Mouse (Mus musculus): Measurements from ENCODE around the gene Rab23.
"Not testable (repeated sequence)": the region's sequence is repeated elsewhere in the genome, so short reads cannot be mapped to it uniquely, and the experiment has no call there.

The Rab23 gene

DNA sequence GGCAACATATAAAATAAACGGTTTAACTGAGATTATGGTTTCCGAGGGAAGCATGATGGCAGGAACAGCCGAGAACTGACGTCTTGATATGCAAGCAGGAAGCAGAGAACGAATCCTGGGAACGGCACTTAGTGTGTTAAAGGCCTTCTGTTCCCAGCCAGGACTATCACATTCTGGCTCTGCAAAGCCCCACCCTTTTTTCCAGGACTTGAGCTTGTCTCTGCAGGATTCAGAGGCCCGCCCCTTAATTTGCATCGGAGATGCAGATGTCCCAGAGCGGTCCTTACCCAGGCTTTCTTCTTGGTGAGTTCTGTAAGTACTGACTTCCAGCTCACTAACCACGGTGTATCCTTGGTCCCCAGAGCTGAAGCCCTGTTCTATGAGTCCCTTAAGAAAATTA lies 4.9 kb upstream of the Rab23 start:
- ChIA-PET POLR2A (interaction anchor here in 2 of 4 experiments (0.6 to 1.7 kb wide), 20 partner anchors 9 to 259 kb away, joined by 3 to 7 read pairs (median 3); partner anchors contain the start of gene Dst (in 1 of the 2)), CTCF (interaction anchor here in 1 of 4 experiments (0.7 to 1.0 kb wide), 3 partner anchors 20 to 52 kb away, joined by 3 to 4 read pairs (median 4); no protein-coding TSS in a partner anchor)

DNA sequence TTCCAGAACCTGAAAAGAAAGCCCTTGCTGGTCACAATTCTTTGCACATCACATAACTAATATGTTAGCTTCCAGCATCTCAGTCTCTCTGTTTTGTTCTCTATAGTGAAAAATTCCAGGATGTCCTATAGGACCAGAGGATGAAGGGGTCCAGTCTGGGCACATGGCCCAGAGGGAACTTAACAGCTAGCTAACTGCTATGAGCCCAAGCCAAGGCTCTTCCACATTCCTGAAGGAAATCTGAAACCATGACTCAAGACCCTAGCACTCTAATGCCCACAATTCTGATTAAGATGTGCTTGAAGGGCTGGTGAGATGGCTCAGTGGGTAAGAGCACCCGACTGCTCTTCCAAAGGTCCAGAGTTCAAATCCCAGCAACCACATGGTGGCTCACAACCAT lies 2.1 kb upstream of the Rab23 start:
- POLR2A ChIA-PET: interaction anchor here in 1 of 4 experiments (0.8 to 1.0 kb wide), 2 partner anchors 19 to 25 kb away, joined by 3 to 5 read pairs; no protein-coding TSS in a partner anchor
- CTCF ChIA-PET: interaction anchor here in 1 of 4 experiments (0.7 kb wide), 1 partner anchor 745 kb away, joined by 4 read pairs; no protein-coding TSS in a partner anchor

DNA sequence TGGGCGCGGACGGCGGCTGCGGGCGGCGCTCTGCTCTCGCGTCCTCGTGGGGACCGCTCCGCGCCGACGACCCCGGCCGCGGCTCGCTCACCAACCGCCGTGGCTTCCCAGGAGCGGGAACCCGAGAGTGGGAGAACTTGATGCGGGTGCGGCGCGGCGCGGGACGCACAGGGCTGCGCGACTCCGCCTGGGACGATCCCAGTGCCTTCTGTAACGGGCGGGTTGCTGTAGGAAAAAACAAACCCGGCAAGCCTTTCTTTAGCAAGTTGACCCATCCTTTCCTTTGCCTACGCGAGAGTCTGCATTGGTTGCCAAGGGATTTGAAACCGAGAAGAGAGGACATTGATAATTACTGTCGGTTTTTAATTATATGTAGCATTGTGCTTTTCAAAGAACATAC lies 544 bp downstream of the Rab23 start:
- ChIA-PET POLR2A (interaction anchor here in 2 of 4 experiments (1.0 kb wide), 2 partner anchors 19 to 57 kb away, joined by 3 to 4 read pairs; no protein-coding TSS in a partner anchor), CTCF (no interaction called here)

DNA sequence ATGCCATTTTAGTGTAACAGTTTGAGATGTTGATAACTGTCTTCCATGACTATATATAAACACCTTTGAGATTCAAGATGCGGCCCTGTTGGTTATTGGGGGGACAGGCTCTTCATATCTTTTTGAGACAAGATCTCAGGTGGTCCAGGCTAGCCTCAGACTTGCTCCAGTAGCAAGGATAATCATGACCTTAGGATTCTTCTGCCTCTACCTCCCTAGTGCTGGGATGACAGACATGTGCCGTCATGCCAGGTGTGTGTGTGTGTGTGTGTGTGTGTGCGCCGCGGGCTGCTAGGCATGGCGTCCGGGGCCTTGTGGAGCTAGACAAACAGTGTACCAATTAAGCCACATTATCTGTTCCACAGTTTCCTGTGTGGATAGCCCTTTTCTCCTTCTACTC lies 1.3 kb downstream of the Rab23 start:
- ChIA-PET CTCF (interaction anchor here in 2 of 4 experiments (0.7 to 1.8 kb wide), 2 partner anchors 19 to 22 kb away, joined by 4 to 7 read pairs; no protein-coding TSS in a partner anchor), POLR2A (interaction anchor here in 2 of 4 experiments (0.6 to 1.9 kb wide), 5 partner anchors 11 to 676 kb away, joined by 3 to 5 read pairs (median 3); no protein-coding TSS in a partner anchor)

DNA sequence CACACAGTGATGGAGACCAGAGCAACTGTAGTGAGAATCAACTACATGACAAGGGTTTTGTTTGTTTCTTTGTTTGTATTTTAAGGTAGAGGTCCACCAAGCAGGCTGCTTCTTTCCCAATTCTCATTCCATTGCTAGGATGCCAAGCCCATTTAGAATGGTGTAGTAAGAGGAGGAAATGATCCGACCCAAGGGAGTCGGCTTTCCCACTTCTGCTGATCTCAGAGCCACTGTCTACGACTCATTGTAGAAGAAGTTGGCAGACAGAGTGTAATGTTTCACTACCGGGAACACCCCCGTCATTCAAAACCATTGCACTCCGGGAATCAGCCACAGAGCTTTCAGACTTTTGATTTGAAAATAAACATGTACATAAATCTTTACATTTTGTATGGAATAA lies 4.8 kb downstream of the Rab23 start:
- POLR2A ChIA-PET: interaction anchor here in 3 of 4 experiments (0.6 to 1.3 kb wide), 5 partner anchors 10 to 119 kb away, joined by 3 to 4 read pairs (median 3); no protein-coding TSS in a partner anchor
- CTCF ChIA-PET: interaction anchor here in 1 of 4 experiments (1.3 kb wide), 1 partner anchor 15 kb away, joined by 4 read pairs; no protein-coding TSS in a partner anchor

DNA sequence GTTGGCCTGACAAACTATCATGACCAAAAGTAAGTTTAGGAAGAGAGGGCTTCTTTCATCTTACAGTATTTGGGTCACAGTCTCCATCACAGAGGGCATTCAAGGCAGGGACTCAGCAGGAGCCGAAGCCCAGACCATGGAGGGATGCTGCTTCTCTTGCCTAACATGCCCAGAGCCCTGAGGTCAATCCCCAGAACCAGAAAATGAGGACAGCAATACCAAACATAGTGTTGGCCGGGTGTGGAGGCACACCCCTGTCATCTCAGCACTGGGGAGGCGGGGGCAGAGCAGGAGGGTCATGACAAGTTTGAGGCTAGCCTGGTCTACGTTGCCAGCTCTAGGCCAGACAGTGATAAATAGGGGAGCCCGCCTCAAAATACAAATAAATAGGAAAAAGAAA lies 5.4 kb downstream of the Rab23 start:
- ChIA-PET POLR2A (interaction anchor here in 3 of 4 experiments (0.5 to 1.7 kb wide), 9 partner anchors 9 to 183 kb away, joined by 3 to 7 read pairs (median 4); partner anchors contain the start of genes Dst (in 1 of the 3) and Zfp451 (in 1 of the 3)), CTCF (interaction anchor here in 1 of 4 experiments (1.0 kb wide), 1 partner anchor 14 kb away, joined by 4 read pairs; no protein-coding TSS in a partner anchor)

DNA sequence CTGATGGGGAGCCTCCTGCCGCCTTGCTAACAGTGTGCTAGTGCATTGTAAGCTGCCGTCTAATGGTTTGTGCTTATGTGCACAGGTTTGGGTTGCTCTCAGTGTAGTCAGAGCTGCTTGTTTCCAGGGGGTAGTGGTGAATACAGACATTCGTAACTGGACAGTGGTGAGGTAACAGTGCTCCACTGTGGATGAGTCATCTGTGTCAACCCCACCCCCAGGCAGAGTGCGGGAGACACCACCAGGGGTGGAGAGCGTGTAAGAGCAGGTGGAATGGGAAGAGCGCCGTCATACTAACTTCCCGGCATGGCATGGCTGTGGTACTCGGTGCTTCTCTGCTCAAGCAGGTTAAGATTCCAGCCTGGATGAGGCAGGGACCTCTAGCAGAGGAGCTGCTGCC lies 13.4 kb downstream of the Rab23 start:
- ChIA-PET POLR2A (interaction anchor here in 2 of 4 experiments (0.7 to 1.8 kb wide), 6 partner anchors 8 to 62 kb away, joined by 3 to 6 read pairs (median 4); no protein-coding TSS in a partner anchor), CTCF (interaction anchor here in 1 of 4 experiments (1.1 to 2.2 kb wide), 2 partner anchors 10 to 70 kb away, joined by 3 to 7 read pairs; no protein-coding TSS in a partner anchor)

DNA sequence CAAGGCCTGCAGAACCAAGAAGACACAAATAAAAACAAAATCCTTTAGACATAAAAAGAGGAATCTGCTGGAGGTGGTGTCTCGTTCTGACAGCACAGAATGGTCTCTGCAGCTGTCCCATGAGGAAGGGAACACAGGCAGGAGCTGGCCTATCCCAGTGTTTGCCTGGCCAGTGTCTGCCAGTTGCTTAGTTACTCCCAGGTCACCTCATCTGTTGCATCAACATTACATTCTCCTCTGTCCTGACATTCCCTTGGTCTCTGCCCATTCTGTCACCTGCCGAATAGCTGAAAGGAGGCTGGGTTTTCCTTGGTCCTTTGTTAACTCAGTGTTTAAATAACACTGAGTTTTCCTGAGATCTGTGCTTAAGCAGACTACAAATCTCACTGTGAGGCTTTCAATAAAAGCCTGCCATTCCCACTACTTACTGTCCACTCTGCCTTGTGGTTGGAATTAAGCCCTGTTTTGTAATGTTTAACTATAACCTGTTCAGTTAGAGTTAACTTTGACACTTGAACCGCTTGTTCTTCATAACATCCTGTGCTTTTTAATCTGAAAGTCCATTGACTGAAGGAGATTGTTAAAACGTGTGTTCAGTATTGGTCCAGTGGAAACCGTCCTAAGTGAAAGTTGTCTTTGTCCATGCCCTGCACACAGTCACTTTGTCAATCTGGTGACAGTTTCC lies 14.5 kb downstream of the Rab23 start:
- ChIA-PET CTCF (interaction anchor here in 1 of 4 experiments (1.1 to 2.2 kb wide), 3 partner anchors 9 to 71 kb away, joined by 3 to 7 read pairs (median 6); no protein-coding TSS in a partner anchor), POLR2A (interaction anchor here in 2 of 4 experiments (0.6 to 1.8 kb wide), 5 partner anchors 9 to 21 kb away, joined by 3 to 6 read pairs (median 3); no protein-coding TSS in a partner anchor)

DNA sequence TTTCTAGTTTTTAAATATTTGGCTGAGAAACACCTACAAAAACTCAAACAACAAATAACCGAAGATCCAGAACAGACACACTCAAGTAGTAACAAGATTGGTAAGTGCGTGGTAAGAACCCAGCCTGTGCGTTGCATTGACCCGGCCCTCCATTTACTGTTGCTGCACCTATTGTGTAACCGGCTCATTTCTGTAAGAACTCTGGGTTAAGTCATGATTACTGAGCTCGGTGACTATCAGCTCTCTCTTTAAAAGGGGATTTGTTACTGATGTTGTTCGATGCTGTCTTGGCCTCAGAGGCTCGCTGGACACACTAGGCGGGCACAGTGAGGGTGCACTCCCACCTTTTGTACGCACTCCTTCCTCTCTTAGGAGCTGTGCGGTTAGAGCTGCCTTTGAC lies 18.6 kb downstream of the Rab23 start:
- CTCF ChIA-PET: interaction anchor here in 3 of 4 experiments (0.9 to 2.4 kb wide), 8 partner anchors 9 to 75 kb away, joined by 3 to 11 read pairs (median 6); no protein-coding TSS in a partner anchor
- POLR2A ChIA-PET: interaction anchor here in 2 of 4 experiments (1.2 to 1.3 kb wide), 2 partner anchors 11 to 67 kb away, joined by 3 read pairs; no protein-coding TSS in a partner anchor

DNA sequence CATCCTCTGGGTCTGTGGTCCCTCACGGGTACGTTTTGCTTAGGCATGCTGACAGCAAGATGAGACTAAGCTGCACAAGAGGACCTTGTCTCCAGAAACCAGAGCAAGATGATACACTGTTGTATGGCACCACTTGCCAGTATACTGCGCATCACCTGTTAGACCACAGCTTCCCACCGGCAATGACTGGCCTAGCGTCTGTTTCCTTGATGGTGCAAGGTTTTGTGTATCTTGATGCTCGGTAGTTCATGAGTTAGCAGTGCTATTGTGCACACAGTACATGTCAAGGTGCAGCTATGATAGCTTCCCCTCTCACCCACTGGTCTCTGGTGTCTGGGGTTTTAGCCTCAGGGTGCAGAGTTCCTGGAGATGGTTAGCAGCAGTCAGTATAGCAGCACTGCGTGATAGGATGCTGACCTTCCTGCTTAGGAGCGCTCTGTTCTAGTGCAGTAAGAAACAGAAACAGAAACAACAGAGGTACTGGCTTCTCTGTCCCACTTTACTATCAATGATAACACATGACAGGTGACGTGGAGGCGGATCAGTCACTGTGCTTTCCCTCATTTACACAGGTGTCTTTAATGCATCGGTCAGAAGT lies 19.1 kb downstream of the Rab23 start:
- ChIA-PET CTCF (interaction anchor here (0.5 to 2.4 kb wide), 23 partner anchors 9 to 137 kb away, joined by 3 to 11 read pairs (median 4); no protein-coding TSS in a partner anchor), POLR2A (interaction anchor here in 2 of 4 experiments (1.2 to 1.5 kb wide), 4 partner anchors 10 to 68 kb away, joined by 3 to 4 read pairs (median 3); partner anchors contain the start of gene Rab23 (in 1 of the 2))

DNA sequence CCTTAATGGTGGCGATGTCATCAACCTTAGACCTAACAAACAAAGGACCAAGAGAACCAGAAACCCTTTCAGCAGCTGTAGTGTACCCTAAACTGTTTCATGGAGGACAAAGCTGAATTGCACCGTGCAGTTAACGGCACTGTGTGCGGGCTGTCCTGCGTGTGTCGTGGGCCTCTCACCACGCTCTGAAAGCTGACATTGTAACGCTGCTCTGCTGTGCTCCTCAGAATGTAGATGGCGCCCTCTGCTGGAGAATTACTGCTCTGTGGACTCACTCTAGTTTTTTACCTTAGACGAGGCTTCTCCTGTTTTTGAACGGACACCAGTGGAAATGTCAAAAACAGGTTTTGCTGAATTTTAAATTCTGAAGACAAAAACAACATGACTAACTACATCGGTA lies 19.6 kb downstream of the Rab23 start:
- CTCF ChIA-PET: interaction anchor here (0.5 to 2.4 kb wide), 24 partner anchors 8 to 137 kb away, joined by 3 to 11 read pairs (median 4); no protein-coding TSS in a partner anchor
- POLR2A ChIA-PET: interaction anchor here in 3 of 4 experiments (0.5 to 1.5 kb wide), 5 partner anchors 11 to 301 kb away, joined by 3 to 4 read pairs (median 3); partner anchors contain the start of gene Rab23 (in 1 of the 3)

DNA sequence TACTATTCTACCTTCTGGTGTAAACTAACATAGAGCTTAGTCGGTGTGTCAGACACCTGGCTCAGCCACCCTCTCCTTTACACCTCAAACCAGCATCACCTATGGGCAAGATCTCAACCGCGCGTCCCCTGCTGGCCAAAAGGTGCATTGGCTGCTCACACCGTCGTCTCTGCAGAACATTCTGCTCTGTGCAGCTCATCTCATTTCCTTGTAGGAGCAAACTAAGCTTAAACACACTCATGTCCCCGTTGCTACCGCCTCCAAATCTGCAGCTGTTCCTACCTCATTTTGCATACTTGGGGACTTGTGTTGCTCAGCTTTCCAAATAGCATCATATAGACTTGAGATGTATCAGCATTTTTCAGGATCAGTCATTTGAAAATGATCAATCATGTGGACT lies 23.2 kb downstream of the Rab23 start:
- POLR2A ChIA-PET: interaction anchor here in 2 of 4 experiments (0.5 to 1.5 kb wide), 17 partner anchors 9 to 716 kb away, joined by 3 to 5 read pairs (median 3); no protein-coding TSS in a partner anchor

DNA sequence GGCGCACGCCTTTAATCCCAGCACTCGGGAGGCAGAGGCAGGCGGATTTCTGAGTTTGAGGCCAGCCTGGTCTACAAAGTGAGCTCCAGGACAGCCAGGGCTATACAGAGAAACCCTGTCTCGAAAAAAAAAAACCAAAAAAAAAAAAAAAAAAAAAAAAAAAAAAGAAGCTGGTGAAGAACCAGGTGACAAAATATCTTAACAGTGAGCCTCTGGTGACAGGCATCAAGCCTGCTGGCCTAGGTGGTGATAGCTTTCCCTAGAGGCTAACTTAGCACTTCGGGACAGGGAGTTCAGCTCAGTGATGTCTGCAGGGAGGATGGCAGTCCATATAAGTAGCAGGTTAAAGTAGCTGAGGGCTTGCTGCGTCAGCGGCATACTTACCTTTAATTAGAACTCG lies 25.1 kb downstream of the Rab23 start:
- POLR2A ChIA-PET: interaction anchor here in 1 of 4 experiments (0.6 to 1.4 kb wide), 6 partner anchors 8 to 94 kb away, joined by 3 to 7 read pairs (median 4); partner anchors contain the start of gene Bag2
- CTCF ChIA-PET: interaction anchor here in 1 of 4 experiments (0.6 to 1.8 kb wide), 3 partner anchors 82 to 243 kb away, joined by 3 to 8 read pairs (median 4); no protein-coding TSS in a partner anchor

More for the DNA sequence above, 23.2 kb downstream of the Rab23 start:
- CTCF ChIA-PET: interaction anchor here (0.6 to 2.6 kb wide), 20 partner anchors 9 to 325 kb away, joined by 3 to 10 read pairs (median 4); partner anchors contain the start of gene Bag2 (in 1 of the 4)

DNA sequence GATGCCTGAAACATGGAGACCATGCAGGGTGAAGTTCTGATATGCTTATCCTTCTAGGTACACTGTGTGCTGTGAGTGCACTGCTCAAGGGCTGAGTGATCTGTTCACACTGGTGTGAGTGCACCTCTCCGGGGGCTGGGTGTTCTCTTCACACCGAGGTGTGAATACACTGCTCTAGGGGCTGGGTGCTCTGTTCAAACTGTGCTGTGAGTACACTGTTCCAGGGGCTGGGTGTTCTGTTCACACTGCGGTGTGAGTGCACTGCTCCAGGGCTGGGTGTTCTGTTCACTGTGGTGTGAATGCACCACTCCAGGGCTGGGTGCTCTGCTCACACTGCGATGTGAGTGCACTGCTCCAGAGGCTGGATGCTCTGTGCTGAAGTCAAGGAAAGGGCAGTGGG lies 26.2 kb downstream of the Rab23 start:
- ChIA-PET POLR2A (interaction anchor here in 1 of 4 experiments (0.7 to 1.0 kb wide), 2 partner anchors 9 to 10 kb away, joined by 3 read pairs; no protein-coding TSS in a partner anchor), CTCF (interaction anchor here in 1 of 4 experiments (0.6 kb wide), 1 partner anchor 83 kb away, joined by 3 read pairs; no protein-coding TSS in a partner anchor)

DNA sequence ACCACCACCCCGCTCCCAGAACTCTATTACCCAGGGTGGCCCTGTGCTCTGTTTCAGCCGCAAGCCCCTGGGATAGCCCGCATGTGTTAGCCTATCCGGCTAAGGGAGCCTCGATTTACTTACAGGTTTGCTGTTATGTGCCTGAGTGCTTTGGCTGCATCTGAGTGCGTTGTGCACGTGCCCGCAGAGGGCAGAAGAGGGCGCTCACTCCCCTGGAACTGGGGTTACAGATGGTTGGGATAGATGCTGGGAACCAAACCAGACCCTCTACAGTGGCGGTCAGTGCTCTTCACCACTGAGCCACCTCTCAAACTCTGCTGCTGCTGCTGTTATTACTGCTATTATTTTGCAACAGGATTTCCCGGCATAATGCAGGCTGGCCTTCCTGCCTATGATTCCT lies 29.4 kb downstream of the Rab23 start:
- ChIA-PET CTCF (interaction anchor here in 1 of 4 experiments (0.7 kb wide), 1 partner anchor 247 kb away, joined by 9 read pairs; no protein-coding TSS in a partner anchor), POLR2A (interaction anchor here in 1 of 4 experiments (1.2 kb wide), 1 partner anchor 19 kb away, joined by 3 read pairs; no protein-coding TSS in a partner anchor)

DNA sequence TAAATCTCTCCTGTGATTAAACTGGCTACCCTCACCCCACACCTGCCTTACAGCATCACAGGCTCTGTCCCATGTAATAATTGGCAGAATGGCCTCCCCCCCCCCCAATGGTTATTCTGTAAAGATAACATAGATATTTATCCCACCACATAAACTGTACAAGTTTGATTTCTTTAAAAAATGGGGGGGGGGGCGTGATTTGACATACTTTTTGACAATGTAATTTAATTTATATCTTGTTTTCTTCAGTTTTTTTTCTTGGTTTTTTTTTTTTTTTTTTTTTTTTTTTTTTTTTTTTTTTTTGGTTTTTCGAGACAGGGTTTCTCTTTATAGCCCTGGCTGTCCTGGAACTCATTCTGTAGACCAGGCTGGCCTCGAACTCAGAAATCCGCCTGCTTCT lies 30.0 kb downstream of the Rab23 start:
- POLR2A ChIA-PET, CTCF ChIA-PET: not testable (repeated sequence)

DNA sequence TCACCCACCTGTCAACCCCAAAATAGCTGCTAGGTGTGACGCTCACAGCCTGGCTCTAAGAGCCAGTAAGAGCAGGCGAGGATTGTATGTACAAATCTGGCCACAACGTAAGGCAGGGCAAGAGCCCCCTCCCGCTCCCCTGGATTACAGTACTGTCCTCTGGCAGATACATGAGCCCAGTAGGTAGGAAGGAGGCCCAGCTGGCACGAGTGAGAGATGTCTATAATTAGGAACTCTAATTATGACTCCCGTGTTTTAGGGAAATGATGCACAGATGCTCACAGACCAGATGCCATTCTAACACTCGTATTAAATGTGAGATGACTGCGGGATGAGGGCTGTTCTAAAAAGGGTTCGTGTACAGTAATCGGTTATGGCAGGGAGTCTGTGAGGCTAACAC lies 31.6 kb downstream of the Rab23 start:
- POLR2A ChIA-PET: interaction anchor here in 1 of 4 experiments (1.2 kb wide), 1 partner anchor 19 kb away, joined by 4 read pairs; no protein-coding TSS in a partner anchor
- CTCF ChIA-PET: interaction anchor here in 1 of 4 experiments (1.2 kb wide), 1 partner anchor 9 kb away, joined by 4 read pairs; no protein-coding TSS in a partner anchor

All from embryonic stem cell, embryonic (primary cell).